Mouse (Mus musculus) megakaryocyte, adult 5-6 weeks (primary cell): ENCODE results near the gene Lmnb2. TPM values are rescaled to one million over a fixed set of nuclear protein-coding genes. Genes with fewer than 3 reads are reported as not detected.

Experiments
- ATAC-seq: 2 replicates; pipeline ENCODE4 v1.8.0; 2016; ENCODE audit warnings: mild to moderate bottlenecking, inconsistent platforms; ENCODE audit not compliant: poor library complexity, severe bottlenecking
- total RNA-seq, 2 experiments: library from RNA; stranded (forward) in 1 of 2; stranded (reverse) in 1 of 2; fragments of 153-499, 151-499 nt in 1 of 2; fragments of 221-1000, 200-1000 nt in 1 of 2; gene quantifications; 2 replicates each; pipeline versions ENCODE4 v1.2.3 to v1.2.4; 2015 to 2017

Gene Lmnb2
- total RNA-seq, 2 experiments from 2014 or later = 9.5 to 35.2 TPM

DNA sequence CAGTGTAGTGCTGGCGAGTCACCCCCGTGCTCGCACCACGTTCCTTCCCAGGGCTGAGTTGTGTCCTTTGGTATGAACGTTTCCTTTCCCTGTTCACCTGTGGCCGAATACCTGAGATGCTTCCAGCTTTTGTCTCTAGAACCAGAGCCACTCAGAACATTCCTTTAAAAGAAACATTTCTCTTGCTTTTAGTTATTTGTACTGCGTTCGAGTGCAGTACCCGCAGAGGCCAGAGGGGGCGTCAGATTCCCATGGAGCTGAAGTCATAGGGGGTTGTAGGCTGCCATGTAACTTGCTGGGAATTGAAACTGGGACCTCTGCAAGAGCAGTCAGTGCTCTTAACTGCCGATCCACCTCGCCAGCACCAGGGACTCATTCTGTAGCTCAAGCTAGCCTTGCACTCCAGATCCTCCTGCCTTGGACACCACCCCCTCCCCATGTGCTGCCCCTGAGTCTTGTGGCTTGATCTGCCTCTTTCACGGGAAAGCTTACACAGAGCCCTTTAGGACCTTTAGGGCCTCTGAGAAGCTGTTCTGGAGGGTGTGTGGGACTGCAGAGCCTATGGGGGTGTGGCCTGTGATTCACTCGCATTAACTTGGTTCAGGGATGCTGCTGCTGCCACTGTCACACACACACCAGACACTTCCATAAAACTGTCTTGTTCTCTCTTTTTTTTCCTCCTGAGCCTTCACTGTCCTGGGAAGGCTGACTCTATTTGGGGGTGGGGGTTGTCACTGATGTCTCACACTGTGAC lies 28.8 kb upstream of the Lmnb2 start:
- ATAC-seq = no peak

DNA sequence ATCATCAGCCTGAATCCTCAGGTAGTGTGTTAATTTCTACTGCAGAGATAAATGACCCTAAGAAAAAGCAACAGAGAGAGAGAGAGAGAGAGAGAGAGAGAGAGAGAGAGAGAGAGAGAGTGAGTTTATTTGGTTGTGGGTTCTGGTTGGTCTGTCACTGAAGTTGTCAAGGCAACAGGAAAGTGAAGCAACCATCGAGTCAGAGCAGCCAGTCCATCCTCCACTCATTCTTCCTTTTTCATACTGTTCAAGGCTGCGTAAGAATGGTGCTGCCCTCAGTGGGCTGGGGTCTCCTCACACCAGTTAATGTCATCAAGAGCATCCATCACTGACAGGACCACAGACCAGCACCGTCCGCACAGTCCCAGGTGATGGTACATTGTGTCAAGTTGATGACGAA lies 26.2 kb upstream of the Lmnb2 start:
- ATAC-seq = no peak

DNA sequence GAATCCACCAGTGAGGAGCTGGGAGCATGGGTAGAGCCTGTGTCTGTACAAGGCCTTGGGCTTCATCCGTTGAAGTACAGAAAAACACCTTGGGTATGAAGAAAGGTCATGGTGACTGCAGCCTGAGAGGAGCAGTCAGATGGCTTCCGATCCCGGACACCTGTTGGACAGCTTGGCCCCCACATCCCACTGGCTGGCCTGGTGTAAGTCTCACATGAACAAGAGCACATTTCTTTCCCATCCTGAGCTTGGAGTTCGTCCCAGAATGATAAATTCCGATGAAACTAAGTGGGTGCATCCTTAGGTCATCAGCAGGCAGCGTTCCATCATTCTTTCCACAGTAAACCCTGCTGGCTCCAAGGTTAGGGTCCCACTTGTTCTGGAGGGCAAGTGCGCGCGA lies 25.7 kb upstream of the Lmnb2 start:
- ATAC-seq = no peak

DNA sequence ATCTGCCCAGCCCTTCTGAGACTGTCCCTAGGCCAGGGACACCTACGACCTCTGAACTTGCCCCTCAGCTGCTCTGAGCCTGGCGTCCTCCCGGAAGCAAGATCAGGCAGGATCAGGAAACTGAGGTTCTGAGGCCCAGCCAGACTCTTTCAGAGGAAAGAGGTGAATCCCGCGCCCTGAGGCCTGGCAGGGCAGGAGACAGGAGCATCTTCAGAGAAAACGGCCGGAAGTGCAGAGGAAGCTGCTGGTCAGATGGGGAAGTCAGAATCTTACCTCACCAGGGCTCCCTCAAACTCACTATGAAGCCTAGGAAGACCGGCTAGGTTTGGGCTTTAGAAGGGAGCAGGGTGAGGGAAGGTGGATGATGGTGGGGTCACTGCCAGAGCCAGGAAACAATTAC lies 24.9 kb upstream of the Lmnb2 start:
- ATAC-seq = peak; percentile 70; the same call in 1 of the 2 replicates

GRCm38 (mm10) chr10:80940988-80941347 lies 22.9 kb upstream of the Lmnb2 start:
- no peak for ATAC-seq

GRCm38 (mm10) chr10:80940320-80940987 lies 22.4 kb upstream of the Lmnb2 start:
- ATAC-seq = peak; percentile 25

- ATAC-seq = peak; percentile 66
Measured at GRCm38 (mm10) chr10:80939671-80940070, 21.6 kb upstream of the Lmnb2 start.

- no peak for ATAC-seq
Measured at GRCm38 (mm10) chr10:80938831-80939550, 20.9 kb upstream of the Lmnb2 start.

DNA sequence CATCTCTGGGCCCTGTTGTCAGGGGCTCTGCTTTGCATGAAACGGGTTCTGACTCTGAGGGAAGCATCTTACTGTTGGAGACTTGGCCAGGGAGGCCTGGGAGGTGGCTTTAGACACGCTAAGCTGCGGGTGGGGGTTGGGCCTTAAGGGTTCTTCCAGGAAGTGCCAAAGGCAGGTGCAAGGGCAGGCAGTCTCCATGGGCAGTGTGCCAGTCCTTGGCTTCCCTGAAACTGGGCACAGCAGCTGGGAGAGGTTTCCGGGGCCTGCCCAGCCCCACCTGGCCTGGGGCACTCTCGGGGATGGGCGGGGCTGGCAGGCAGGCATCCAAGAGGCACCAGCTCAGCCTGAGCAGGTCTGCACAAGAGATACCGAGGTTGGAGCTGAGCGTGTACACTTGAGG lies 19.6 kb upstream of the Lmnb2 start:
- ATAC-seq = no peak

GRCm38 (mm10) chr10:80936810-80937164 lies 18.7 kb upstream of the Lmnb2 start:
- no peak for ATAC-seq

DNA sequence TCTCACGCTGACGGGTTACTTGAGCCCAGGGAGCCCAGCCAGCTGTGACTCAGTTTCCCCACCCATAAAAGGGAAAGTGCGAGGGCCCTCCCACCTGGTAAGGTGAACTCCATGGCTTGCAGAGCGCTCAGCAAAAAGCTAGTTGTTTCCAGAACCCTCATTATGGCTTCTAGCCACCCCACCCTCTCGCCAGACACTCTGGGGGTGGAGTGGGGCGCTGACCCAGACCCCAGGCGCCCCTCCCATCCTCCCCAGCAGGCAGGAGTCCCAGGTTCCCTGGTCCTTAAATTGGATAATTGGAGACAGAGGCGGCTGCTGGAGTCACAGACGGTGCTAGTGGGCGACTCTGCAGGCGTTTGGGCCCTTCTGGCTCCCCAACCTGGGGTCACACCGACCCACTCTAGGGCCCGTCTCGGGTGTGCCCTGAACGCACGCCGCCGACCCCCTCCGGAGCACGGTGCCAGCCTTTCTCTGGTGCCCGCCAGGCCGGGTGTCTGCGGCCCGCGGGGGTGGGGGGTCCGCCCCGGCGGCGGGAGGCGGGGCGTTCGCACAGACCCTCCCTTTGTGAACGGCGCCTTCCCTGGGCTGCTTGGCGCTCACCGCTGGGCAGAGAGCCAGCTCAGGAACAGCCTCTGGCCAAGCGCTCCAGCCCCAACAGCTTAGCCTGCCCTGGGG lies 18.2 kb upstream of the Lmnb2 start:
- no peak for ATAC-seq

GRCm38 (mm10) chr10:80935698-80936097 lies 17.7 kb upstream of the Lmnb2 start:
- ATAC-seq = no peak

DNA sequence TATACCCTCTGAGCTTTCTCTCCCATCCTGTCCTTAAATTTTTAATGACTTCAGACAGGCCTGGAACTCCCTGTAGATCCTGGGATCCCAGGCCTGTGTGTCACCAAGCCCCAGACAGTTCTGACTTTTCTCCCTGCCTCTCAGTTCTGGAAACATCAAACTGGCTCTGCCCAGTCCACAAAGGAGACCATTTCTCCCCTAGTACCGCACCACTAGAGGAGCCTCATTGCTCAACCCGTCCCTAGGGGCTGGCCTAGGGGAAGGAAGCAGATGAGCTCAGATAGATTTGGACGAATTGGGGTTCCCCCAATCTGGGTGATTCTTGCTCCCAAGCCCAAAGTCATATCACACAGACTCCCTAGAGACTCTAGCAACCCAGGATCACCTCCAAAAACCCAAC lies 17.2 kb upstream of the Lmnb2 start:
- 0 out of 2 replicates have a peak, but pooled peaks have one; percentile 31 for ATAC-seq

DNA sequence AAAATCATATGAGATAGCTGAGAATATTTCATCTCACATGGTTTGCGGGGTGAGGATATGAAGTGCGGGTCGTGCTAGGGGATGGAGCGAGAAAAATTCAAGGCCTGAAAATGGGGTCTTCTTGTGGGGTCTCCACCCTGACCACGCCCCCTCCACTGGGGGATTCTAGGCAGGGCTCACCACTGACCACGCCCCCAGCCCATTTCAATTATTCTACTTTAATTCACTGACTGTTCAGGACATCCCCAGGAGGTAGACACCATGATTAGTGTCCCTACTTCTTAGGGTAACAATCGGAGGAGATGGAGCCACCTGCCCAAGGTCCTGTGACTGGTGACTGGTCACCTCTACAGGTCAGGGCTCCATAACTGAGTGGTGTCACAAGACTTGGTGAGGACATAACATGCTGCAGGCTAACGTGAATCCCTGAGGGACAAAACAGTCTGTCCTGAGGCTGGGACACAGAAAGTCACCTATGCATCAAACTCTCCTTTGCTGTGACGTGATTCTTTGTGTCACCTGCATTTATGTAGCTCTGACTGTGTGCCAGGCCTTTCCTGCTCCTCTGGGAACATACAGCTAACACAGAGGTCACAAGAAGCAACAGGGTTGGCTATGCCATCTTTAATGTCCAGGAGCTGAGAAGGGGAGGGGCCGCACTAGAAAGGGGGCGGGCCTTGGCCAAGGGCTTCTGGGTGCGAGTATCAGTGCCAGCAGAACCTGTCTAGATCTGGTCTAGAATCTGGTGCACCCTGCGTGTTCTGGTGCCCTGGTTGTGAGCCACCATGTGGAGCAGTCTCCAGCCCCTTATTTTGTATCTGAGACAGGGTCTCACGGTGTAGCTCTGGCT lies 16.3 kb upstream of the Lmnb2 start:
- ATAC-seq = no peak

DNA sequence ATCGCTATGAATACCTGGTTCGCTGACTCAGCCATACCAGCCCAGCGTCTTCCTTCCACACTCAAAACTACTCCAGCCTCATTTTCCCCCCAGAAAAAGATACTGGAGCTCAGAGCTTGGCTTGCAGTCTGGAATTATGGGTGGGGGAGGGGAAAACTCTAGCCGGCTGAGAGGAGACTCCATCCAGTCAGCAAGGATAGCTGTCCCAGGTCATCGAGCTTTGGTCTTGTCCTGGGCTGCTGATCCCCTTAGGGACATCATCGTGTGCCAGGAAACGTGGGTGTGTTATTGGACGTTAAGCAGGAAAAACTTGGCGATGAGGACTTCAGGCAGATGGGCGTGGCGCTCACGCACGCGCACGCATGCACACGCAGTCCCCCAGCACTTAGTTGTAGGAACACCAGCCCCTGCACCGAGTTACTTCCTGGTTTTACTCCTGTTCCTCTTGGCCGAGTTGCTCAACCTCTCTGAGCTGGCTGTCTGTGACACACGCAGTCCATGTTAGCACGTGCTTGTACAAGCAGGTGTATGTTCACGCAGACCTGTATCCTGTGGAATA lies 15.5 kb upstream of the Lmnb2 start:
- ATAC-seq = peak; percentile 54

GRCm38 (mm10) chr10:80932700-80933420 lies 14.8 kb upstream of the Lmnb2 start:
- ATAC-seq = no peak

GRCm38 (mm10) chr10:80932206-80932605 lies 14.2 kb upstream of the Lmnb2 start:
- no peak for ATAC-seq

- ATAC-seq = no peak
Measured at GRCm38 (mm10) chr10:80931695-80932094, 13.7 kb upstream of the Lmnb2 start.

DNA sequence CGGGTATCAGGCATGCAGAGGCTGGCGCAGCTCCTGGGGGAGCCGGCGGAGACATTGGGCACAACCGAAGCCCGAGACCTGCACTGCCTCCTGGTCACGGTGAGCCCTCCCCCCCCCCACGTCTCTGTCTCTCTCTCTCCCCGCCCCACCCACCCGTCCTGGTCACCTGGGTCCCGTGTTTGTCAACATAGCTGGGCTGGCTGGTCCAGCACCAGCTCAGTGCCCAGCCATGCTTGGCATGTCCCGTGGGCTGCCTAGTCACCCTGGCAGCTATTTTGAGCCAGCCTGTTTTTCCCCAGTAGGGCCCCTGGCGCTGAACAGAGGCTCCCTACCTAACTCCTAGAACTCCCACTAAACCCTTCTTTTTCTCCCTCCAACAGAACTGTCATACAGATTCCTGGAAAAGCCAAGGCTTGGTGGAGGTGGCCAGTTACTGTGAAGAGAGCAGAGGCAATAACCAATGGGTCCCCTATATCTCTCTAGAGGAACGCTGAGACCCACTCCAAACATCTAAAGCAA lies 13.2 kb upstream of the Lmnb2 start:
- ATAC-seq = no peak
